Mouse (Mus musculus) small intestine, adult 2 months (tissue): ENCODE results near the gene Slc16a4. TPM values are rescaled to one million over a fixed set of nuclear protein-coding genes. Genes with fewer than 3 reads are reported as not detected.

Experiments
- H3K27ac ChIP-seq: fragments of 200-500 bp; 2 replicates; pipeline ENCODE4 v1.5.1; 2012; ENCODE audit warnings: low read depth, low read length, control low read depth, inconsistent platforms; ENCODE audit not compliant: insufficient read depth
- H3K27me3 ChIP-seq: fragments of 200-500 bp; 2 replicates; pipeline ENCODE4 v1.6.1; 2012; ENCODE audit warnings: mild to moderate bottlenecking, moderate library complexity, low read length, inconsistent platforms; ENCODE audit not compliant: control insufficient read depth, insufficient read depth
- H3K36me3 ChIP-seq: fragments of 200-500 bp; 2 replicates; pipeline ENCODE4 v1.6.1; 2012; ENCODE audit warnings: mild to moderate bottlenecking, low read length, control low read depth, inconsistent platforms; ENCODE audit not compliant: control insufficient read depth, insufficient read depth
- H3K4me1 ChIP-seq: fragments of 200-500 bp; 2 replicates; pipeline ENCODE4 v1.6.1; 2012; ENCODE audit warnings: low read length, inconsistent platforms, mixed read lengths; ENCODE audit not compliant: control insufficient read depth, insufficient read depth, insufficient read length
- H3K4me3 ChIP-seq: fragments of 200-500 bp; 2 replicates; pipeline ENCODE4 v1.5.1; 2012; ENCODE audit warnings: low read depth, mild to moderate bottlenecking, control low read depth, inconsistent platforms, low read length, moderate library complexity
- CTCF ChIP-seq: fragments of 200-500 bp; IDR thresholded peaks from 2 replicates; pipeline ENCODE4 v1.5.1; 2012; ENCODE audit warnings: low read depth, mild to moderate bottlenecking, control low read depth, inconsistent platforms, low read length, moderate library complexity, mixed read lengths; ENCODE audit not compliant: insufficient replicate concordance, insufficient read length; ENCODE audit errors: extremely low read depth
- POLR2A ChIP-seq: fragments of 200-500 bp; IDR thresholded peaks from 2 replicates; pipeline ENCODE4 v1.6.1; 2012; ENCODE audit warnings: low read depth, mild to moderate bottlenecking, control low read depth, inconsistent platforms, low read length, moderate library complexity
- WGBS: fragments of 180-500 bp; shearing (Covaris S2); methylation state at CpG from one replicate; pipeline ENCODE4 v1.1.7; 2018; 5-methylcytosine and 5-hydroxymethylcytosine counted together
- polyA plus RNA-seq: library from polyadenylated mRNA; depleted of rRNA; stranded (reverse); fragments of >200 nt; gene quantifications from 2 replicates; pipeline ENCODE4 v1.2.3, GENCODE M21; 2012; rRNA removed

The Slc16a4 gene
- polyA plus RNA-seq: not detected in 2 replicates

DNA sequence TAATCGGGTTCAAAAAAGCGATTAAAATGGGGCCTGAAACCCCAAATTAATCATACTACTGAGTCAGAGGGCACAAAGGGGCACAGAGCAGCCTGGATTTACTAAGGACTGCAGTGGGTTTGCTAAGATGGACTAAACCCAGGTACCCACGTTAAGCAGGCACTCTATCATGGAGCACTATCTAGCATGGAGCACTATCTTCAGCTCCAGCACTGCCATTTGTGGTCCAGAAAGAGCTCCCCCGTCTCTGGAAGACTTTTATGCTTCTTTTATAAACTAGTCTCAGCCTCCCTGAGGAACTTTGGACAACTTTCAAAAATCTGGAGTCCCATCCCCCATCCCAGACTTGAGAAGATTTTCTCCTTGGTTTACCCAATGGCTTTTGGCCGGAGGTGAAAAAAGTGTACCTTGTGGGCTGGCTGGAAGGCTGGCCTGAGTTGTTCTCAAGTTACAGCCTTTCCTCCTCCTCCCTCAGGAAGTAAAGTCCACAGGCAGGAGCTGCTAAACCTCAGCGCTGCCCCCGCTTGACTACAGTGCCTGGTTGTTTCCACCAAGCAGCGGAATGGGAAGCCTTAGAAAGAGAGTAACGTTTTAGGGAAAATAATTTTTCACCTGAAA is at the start of gene Slc16a4:
Gene Slc16a4, plus strand, starts transcription at position 467 of the 618 bp plus-strand sequence.
- H3K27ac ChIP-seq: no peak within 1 kb of the TSS
- TF ChIP-seq POLR2A: no peak
- no peak for TF ChIP-seq CTCF
- 34% methylated on average over 9 of the region's 9 CpGs for WGBS

DNA sequence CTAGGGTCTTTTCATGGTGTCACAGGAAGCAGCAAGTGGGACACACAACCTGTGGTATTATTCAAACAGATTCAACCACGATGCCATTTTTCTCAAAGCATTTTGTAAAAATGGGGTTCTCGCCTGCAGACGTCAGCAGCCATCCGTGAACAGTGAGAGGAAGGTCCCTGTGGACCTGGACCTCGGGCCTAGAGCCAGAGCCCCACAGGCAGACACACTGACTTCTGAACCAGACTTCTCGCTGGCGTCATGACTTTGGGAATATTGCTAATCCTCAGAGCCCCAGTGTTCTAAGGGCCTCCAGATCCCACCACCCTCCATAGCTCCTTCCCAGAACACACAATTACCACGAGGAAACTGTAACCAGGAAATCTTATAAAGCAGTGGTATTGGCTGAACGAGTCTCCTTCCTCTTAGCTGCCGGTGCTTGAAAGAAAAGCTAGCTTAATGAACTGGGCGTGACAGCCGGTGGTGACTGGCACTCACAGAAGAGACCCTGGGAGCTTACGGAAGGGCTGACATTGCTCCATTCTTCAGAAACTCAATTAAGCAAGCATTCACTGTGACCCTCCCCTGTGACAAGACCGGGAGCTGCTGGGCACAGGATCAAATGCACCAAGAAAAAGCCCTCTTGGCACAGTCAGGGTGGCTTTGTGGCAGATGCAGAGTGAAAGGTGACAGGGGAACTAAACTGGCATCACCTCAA is 49.5 kb upstream of the Slc16a4 start:
- WGBS: 28% methylated on average over 14 of the region's 14 CpGs
- Histone ChIP-seq H3K4me3 (no peak overlapping the region), H3K27ac (no peak overlapping the region), H3K27me3 (no peaks in the 10 kb centered on the region), H3K36me3 (no peaks in the 10 kb centered on the region), H3K4me1 (no peaks in the 10 kb centered on the region; the same call in 1 of the 2 replicates)
- TF ChIP-seq POLR2A: no peak
- TF ChIP-seq CTCF: no peak

More for the DNA sequence above, at the start of gene Slc16a4:
- H3K36me3 ChIP-seq: no peaks in the 10 kb centered on the region
- H3K4me1 ChIP-seq: no peaks in the 10 kb centered on the region; the same call in 1 of the 2 replicates
- no peaks in the 10 kb centered on the region for H3K27me3 ChIP-seq
- no peak within 1 kb of the TSS for H3K4me3 ChIP-seq

DNA sequence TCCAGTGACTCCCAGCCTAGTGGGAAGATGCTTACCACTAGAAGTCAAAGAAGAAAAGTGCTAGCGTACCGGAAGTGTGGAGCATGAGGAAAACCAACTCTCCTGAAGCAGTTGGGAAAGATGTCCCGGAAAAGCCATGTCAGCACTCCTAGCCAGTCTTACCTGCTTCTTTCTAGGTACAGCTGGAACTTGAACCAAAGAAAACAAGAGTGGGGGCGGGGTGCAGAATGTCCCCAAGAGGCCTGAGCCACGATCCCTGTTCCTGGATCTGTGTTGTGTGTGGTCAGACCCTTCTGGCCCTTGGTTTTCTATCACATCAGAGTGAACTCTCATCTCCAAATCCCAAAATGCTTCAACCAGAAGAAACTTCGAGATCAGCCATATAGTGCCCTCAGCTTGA is 44.2 kb upstream of the Slc16a4 start:
- WGBS: 81% methylated on average over 6 of the region's 6 CpGs
- Histone ChIP-seq H3K4me1 (peaks cover 3% of the 10 kb centered on the region; the same call in 1 of the 2 replicates), H3K27me3 (no peaks in the 10 kb centered on the region), H3K4me3 (no peak overlapping the region), H3K27ac (no peak overlapping the region), H3K36me3 (no peaks in the 10 kb centered on the region)
- no peak for TF ChIP-seq CTCF
- no peak for TF ChIP-seq POLR2A

DNA sequence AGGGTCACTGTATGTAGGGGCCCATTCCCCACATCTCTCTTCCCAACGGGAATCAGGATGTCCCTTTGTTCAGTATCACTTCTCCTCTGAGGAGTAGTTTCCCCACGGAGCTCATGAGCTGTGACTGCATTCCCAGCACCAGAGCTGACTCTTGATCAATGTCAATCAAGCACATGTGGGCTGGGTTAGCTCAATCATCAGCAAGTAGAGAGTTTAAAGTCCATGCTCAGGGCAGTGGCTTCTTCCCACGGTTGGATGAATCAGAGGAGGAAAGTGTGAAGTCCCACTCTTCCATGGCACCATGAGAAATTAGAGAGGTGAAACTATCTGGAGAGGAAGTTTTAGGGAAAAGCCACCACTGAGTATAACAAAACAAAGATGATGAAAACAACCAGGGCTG is 42.0 kb upstream of the Slc16a4 start:
- 24% methylated on average over 3 of the region's 3 CpGs for WGBS
- TF ChIP-seq POLR2A (no peak), CTCF (no peak)
- Histone ChIP-seq H3K27me3 (no peaks in the 10 kb centered on the region), H3K4me3 (no peak overlapping the region), H3K36me3 (no peaks in the 10 kb centered on the region), H3K27ac (no peak overlapping the region), H3K4me1 (peaks cover 3% of the 10 kb centered on the region; the same call in 1 of the 2 replicates)

DNA sequence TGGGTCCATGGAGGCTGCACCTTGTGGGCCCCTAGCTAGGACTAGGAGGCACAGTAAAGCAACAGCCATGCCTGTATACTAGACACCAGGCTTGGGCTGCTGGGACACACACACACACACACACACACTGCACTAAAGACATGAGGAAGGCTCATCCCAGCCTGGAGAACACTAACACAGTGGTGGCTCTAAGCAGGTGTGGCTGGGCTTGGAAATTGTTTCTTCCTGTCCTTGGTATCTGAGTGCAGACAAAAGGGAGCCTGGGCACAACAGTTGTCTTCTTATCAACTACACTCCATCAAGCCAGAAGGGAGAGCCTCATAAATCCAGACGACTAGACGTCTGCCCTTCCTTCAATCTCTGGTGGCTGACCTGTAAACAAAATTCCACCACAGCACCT is 40.7 kb upstream of the Slc16a4 start:
- 0 out of 2 replicates have a peak, but pooled peaks cover 3% of the 10 kb centered on the region for H3K27me3 ChIP-seq
- no peak overlapping the region for H3K27ac ChIP-seq
- TF ChIP-seq CTCF (no peak), POLR2A (no peak)
- peaks cover 3% of the 10 kb centered on the region; the same call in 1 of the 2 replicates for H3K4me1 ChIP-seq
- 21% methylated on average over 2 of the region's 2 CpGs for WGBS
- no peak overlapping the region for H3K4me3 ChIP-seq
- no peaks in the 10 kb centered on the region for H3K36me3 ChIP-seq

DNA sequence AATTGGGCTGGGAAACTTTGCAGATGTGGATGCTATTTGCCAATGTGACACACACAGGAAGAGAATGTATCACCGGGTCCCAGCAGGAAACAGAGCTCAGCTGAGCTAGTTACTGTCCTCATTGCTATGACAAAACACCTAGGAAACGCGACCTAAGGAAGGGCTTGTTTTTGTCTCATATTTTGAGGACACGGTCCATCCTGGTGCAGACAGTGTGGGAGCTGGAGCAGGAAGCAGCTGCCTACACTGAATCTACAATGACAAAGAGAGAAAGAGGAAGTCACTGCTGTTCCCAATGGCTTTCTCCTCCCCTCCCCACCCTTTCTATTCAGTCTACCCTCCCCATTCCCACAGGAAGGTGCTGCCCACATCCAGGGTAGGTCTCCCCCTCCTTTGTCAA is 39.0 kb upstream of the Slc16a4 start:
- WGBS: 64% methylated on average over 4 of the region's 4 CpGs
- 0 out of 2 replicates have a peak, but pooled peaks cover 3% of the 10 kb centered on the region for H3K27me3 ChIP-seq
- TF ChIP-seq CTCF (no peak), POLR2A (no peak)
- no peaks in the 10 kb centered on the region for H3K36me3 ChIP-seq
- no peak overlapping the region for H3K27ac ChIP-seq
- no peak overlapping the region for H3K4me3 ChIP-seq
- H3K4me1 ChIP-seq: peaks cover 3% of the 10 kb centered on the region; the same call in 1 of the 2 replicates

DNA sequence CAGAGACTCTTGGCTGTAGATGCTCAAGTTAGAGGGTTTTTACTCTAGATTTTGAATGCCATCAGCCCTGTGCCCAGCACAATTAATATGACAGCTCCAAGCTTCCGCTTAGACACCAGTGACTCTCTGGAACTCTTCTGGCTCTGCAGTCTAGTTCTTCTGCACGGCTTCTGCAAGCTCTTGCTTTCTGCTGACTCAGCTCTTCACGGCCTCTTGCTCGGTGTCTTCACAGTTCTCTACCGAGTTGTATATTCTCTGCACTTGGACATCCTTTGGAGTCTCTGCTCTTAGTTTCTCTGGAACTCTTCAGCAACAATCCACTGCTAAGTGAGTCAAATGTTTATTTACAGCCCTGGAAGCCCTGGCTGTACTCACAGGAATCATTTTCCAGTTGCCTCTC is 37.1 kb upstream of the Slc16a4 start:
- 63% methylated on average over 5 of the region's 5 CpGs for WGBS

More for the DNA sequence above, 37.1 kb upstream of the Slc16a4 start:
- Histone ChIP-seq H3K4me3 (no peak overlapping the region), H3K27me3 (0 out of 2 replicates have a peak, but pooled peaks cover 3% of the 10 kb centered on the region), H3K4me1 (peaks cover 3% of the 10 kb centered on the region; the same call in 1 of the 2 replicates), H3K27ac (no peak overlapping the region), H3K36me3 (no peaks in the 10 kb centered on the region)
- TF ChIP-seq POLR2A (no peak), CTCF (no peak)
